Mouse (Mus musculus) naive thymus-derived CD4-positive, alpha-beta T cell, adult 2 months (primary cell): Measurements from ENCODE around the gene Ankrd13c.
A peak's percentile ranks its signal among the peaks of the same experiment; 100 is the strongest.

Experiments
- DNase-seq: peaks from one replicate; pipeline ENCODE4 v3.0.0-alpha.2; 2011; ENCODE audit warnings: low read depth

The Ankrd13c gene

GRCm38 (mm10) chr3:157952716-157953115 is 5.7 kb downstream of the Ankrd13c start:
- DNase-seq = no peak

GRCm38 (mm10) chr3:157955466-157955865 is 8.4 kb downstream of the Ankrd13c start:
- DNase-seq = no peak

- no peak for DNase-seq
Measured at GRCm38 (mm10) chr3:157956201-157956600, 9.2 kb downstream of the Ankrd13c start.

- DNase-seq = no peak
Measured at GRCm38 (mm10) chr3:157957320-157957719, 10.3 kb downstream of the Ankrd13c start.

GRCm38 (mm10) chr3:157971151-157971550 is 24.1 kb downstream of the Ankrd13c start:
- no peak for DNase-seq

- DNase-seq = no peak
Measured at GRCm38 (mm10) chr3:157973236-157973635, 26.2 kb downstream of the Ankrd13c start.

GRCm38 (mm10) chr3:157979619-157980018 is 32.6 kb downstream of the Ankrd13c start:
- no peak for DNase-seq

- no peak for DNase-seq
Measured at GRCm38 (mm10) chr3:157993322-157993721, 46.3 kb downstream of the Ankrd13c start.

GRCm38 (mm10) chr3:157995726-157996125 is 48.7 kb downstream of the Ankrd13c start:
- DNase-seq = no peak

- DNase-seq = no peak
Measured at GRCm38 (mm10) chr3:157998742-157999369, 51.8 kb downstream of the Ankrd13c start.

- no peak for DNase-seq
Measured at GRCm38 (mm10) chr3:158008647-158009046, 61.6 kb downstream of the Ankrd13c start.

- DNase-seq = no peak
Measured at GRCm38 (mm10) chr3:158009762-158010320, 62.8 kb downstream of the Ankrd13c start.

GRCm38 (mm10) chr3:158031371-158031925 is 84.4 kb downstream of the Ankrd13c start:
- DNase-seq = peak; percentile 93

- DNase-seq = no peak
Measured at GRCm38 (mm10) chr3:158032106-158032505, 85.1 kb downstream of the Ankrd13c start.

- no peak for DNase-seq
Measured at GRCm38 (mm10) chr3:158035866-158036265, 88.8 kb downstream of the Ankrd13c start.

- DNase-seq = peak; percentile 96
Measured at GRCm38 (mm10) chr3:158036329-158036988, 89.4 kb downstream of the Ankrd13c start, which contains the start of the genes Srsf11 and Lrrc40. Gene Srsf11, minus strand, starts transcription at chr3:158036639. Gene Lrrc40, plus strand, starts transcription at chr3:158036662.

GRCm38 (mm10) chr3:158038106-158038505 is 91.1 kb downstream of the Ankrd13c start:
- DNase-seq = no peak

GRCm38 (mm10) chr3:158040755-158041154 is 93.7 kb downstream of the Ankrd13c start:
- no peak for DNase-seq

- no peak for DNase-seq
Measured at GRCm38 (mm10) chr3:158049508-158049907, 102.5 kb downstream of the Ankrd13c start.
